Mouse (Mus musculus) thymus, postnatal 36 days (tissue): ENCODE data around the gene Srgn.
"Not testable (repeated sequence)": the region's sequence is repeated elsewhere in the genome, so short reads cannot be mapped to it uniquely, and the experiment has no call there.

Source experiments
- DNase-seq, 2 experiments: peaks; one replicate each; pipeline ENCODE4 v3.0.0; 2022; ENCODE audit warnings: mixed read lengths in 2 of 2

The Srgn gene

DNA sequence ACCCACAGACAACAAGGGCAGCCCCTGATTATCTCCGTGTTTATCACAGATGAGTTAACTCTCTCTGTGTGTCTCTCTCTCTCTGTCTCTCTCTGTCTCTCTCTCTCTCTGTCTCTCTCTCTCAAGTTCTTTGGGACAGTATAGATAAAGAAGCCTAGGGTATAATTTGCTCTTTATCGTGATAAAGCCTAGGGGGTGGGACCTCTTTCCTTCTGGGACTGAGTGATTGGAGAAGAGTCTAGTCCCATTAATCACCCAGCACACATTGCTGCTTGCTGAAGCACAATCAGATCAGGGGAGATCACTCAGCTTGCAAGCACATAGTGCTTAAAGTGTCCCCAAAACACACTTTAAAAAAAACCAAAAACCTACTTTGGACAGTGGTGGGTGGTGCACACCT, 6.3 kb downstream of the Srgn start:
- no peak for DNase-seq

DNA sequence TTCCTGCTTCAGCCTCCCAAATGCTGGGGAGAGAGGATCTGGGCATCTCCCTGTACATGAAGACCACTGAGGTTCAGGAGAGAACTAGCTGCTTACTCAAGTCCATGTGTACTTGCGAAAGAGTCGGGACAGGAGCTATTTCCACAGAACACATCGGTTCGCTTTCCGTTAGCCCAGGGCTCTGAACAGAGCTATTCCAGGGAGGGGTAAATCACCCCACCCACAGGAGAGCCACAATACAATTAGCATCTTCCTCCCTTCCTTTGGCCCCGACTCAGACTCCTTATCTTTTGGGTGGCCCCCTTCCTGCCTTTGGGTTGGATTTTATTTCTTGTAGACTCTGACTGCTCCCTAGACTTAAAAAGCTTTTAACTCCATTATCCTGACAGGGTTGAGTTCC, 9.7 kb downstream of the Srgn start:
- DNase-seq = no peak

DNA sequence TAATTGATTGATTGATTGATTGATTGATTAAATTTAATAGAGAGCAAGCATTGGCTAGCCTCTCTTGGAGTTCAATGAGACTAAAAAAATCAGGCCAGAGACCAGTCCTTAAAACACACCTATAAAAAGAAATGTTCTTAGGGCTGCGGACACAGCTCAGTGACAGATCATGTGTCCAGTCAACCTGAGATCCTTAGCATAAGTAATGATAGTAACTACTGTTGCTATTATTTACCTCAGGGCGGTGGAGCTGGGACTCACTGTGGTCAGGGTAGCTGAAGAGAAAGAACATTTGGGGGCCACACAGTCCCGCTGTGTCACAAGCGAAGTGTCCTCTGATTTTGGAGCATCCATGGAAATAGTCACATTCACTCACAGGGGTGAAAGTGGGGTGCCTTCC, 14.4 kb downstream of the Srgn start:
- no peak for DNase-seq

DNA sequence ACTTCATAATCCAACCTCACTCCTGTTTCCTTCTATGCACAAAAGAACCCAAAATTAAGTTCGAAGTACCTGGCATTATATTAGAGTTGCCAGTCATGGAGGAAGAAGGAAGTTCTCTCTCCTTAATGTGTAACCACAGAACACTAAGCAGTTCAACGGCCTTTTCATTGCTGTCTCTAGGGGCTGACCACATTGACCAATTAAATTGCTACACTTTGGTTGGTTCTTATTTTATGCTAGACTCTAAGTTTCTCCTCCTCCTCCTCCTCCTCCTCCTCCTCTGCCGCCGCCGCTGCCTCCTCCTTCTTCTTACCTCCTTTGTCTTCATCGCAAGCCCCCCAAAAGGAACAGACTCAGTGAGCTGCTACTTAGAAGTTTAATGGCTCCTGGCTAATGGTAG, 15.7 kb downstream of the Srgn start:
- DNase-seq = no peak

DNA sequence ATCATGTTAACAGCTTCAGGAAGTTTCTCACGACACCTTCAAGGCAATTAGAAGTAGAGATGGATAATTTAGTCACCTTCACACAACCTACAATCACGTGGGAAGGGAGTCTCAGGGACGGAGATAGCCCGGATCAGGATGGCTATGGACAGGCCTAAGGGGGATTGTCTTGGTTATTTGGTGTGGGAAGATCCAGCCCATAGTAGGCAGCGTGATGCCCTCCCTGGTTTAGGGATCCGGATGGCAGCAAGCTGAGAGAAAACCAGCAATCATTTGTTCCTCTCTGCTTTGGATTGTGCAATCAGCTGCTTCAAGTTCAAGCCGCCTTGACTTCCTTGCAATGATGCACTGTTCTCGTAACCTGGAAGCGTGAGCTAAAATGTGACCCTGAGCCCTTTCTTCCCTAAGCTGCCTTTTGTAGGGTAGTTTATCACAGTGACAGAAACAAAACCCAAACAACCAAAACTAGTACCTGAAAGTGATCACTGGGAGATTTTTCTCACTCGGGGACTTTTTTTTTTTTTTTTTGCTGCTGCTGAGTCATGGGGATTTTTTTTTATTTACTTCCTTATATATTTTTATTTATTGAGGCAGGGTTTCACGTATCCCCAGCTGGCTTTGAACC, 18.1 kb downstream of the Srgn start:
- DNase-seq = no peak

DNA sequence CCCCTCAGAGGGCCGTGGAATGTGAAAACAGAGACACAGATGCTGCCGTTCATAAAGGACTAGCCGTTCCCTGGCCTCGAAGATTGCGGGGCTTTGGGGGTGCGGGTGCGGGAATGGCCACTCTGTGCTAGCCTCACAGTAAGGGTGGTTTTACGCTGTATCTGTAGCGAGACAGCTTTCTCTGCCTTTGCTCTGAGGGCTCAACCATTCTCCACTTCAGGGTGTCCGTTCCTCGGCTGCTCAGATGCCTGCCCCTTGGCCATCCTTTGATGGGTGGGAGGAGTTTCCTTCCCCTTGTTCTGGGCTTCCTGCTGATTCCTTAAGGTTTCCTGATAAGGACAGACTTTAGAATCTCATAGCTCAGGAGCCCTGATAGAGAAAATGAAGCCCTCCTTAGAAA, 18.8 kb downstream of the Srgn start:
- peak in 1 of 2 experiments; percentile 24 for DNase-seq

DNA sequence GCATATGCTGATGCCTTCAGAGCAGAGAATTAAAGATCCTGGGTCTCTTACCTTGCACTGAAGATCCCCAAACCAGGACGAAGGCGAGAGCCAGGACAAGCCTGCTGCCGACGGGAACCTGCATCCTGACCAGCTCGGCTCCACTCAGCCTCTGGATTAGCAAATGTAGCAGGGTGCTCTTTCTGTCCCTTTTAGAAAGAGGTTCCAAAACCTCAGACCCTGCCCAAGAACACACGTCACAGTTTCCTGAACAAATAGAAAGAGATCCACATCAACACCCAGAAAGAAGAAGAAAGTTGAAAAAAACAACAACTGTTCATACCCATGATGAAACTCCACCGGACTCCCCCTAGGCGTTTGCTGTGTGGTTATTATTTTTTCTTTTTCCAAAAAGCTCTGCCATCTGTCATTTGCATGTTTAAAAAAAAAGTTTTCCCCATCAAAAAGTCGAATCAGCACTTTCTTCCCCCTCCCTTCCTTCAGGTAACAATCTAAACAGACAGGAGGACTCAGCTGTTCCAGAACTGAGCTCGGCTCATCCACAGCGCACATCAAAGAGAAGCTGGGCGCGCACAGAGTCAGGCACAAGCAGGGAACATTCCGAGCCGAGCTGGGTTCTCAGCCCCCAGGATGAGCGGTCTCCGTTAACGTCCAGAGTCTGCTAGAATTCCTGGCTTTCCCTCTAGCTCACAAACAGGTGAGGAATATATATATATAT, 19.5 kb downstream of the Srgn start:
- DNase-seq = peak; percentile 59

DNA sequence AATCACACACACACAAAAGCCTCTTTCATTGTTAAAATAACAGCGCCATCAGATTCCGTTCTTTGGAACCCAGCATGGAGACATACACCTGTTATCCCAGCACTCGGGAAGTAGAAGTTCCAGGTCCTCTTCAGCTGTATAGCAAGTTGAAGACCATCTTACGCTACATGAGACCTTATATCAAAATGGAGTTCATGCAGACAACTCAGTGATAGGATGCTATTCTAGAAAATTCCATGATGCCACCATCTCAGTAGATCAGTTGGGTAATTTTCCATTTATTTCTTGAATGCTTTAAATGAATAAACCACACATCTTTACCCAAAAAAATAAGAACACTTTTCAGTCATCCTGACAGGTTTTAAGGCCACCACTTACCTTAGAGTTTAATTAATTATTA, 20.2 kb downstream of the Srgn start:
- DNase-seq = no peak

DNA sequence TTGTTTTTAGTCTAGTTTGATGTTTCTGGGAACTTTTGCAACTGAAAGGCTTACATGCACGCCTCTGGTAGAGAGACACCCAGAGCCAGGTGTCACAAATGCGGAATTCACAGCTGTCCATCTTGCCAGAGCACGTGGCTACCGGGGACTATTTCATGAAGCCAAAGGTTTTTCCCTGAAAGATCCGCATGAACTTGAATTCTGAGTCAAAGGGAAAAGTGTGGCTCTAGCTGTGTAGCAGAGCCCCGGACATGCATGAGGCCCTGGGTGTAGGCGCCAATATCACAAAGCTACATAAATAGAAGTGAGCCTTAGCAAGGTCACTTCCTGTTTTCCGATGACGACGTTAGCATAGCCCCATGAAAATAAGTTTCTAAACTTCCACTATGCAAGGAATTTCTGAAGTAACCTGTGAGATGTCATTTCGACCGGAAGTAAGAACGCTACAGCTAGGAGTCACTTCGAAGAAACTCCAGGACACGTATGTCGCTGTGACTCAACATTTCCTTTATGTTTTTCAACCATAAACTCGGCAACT, 21.2 kb downstream of the Srgn start:
- DNase-seq = peak; percentile 39 to 40

DNA sequence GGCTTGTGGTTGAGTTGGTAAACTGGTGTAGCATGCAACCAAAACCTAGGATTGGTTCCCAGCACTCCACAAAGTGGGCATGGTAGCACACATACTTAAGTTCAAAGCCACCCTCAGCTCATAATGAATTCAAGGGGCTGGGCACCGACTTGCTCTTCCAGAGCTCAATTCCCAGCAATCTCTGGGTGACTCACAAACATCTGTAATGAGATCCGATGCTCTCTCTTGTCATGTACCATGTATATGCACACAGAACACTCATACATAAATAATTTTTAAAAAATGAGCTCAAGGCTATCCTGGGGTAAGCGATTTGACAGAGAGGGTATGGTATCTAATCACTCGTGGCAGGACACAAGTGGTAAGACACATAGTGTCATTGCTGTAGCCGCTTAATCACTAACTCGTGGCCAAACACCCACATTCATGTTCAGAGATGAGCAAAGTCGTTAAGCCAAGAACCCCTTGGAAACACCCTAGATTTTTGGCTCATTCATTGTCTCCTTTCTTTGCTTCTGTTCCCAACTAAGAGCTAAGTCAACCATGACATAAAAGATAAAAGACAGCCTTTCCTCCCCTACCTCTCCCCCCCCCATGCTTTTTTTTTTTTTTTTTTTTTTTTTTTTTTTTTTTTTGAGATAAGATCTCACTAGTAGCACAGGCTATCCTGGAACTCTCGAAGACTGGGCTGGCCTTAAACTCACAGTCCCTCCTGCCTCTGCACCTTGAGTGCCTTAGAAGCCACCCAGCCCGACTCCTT, 21.8 kb downstream of the Srgn start:
- no peak for DNase-seq

DNA sequence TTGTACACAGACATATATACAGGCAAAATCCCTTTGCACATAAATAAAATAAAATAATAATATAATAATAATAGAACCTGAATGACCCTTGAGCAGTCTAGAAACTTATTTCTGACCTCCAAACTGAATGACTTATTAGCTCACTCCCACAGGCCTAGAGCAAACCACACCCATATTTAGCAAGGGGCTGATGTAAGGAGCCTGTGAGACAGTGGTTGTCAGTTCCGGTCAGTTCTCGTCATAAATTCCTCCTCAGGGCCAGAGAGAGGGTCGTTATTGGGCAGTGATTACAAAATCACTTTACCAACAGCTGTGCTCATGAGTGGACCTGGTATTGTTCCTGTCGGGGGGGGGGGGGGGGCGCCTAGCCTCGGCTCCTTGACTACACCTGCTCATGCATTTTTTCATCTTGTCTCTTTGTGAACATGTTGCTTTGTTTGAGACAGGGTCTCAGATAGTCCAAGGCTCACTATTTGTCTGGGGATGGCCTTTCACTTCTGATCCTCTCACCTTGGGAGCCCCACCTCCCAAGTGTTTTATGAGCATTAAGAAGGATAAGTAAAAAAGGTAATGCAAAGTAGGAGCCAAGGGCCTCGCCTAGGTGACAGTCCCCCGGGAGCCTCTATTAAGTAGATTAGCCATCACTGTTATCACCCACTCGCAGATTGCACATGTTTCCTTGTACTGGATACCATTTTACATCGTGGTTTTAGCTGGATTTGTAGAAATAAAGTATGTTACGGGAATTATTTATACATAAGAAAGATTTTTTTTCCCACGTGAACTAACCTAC, 23.2 kb downstream of the Srgn start:
- no peak for DNase-seq

DNA sequence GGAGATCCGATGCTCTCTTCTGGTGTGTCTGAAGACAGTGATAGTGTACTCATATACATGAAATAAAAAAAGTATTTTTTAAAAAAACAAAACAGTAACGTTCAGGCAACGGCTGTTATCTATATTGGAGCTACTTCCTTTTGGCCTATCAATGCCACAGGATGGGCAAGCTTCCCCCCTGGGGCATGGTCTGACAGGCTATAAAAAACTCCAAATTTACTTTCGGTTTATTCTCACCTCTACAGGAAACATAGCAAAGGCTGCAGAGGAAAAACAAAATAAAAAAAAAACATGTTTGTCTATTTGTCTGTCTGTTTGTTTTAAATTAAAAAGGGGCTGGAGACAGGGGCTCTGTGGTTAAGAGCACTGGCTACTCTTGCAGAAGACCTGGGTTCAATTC, 23.9 kb downstream of the Srgn start:
- peak in 1 of 2 experiments; percentile 31 for DNase-seq

DNA sequence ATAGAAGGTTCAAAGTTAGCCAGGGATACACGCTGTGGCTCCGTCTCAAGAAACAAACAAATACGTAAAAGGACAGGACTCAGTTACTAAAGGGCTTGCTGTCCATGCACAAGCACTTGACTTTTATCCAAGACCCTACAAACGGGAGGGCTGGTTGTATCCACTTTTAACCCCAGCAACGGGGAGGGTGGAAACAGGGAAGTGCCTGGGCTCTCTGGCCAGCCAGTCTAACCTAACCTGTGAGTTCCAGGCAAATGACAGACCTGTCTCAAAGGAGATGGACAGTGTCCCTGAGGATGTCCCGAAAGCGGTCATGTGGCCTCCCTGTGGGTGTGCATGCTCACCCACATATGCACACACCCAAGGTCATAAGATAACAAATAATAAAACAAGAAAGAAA, 25.3 kb downstream of the Srgn start:
- DNase-seq = no peak

DNA sequence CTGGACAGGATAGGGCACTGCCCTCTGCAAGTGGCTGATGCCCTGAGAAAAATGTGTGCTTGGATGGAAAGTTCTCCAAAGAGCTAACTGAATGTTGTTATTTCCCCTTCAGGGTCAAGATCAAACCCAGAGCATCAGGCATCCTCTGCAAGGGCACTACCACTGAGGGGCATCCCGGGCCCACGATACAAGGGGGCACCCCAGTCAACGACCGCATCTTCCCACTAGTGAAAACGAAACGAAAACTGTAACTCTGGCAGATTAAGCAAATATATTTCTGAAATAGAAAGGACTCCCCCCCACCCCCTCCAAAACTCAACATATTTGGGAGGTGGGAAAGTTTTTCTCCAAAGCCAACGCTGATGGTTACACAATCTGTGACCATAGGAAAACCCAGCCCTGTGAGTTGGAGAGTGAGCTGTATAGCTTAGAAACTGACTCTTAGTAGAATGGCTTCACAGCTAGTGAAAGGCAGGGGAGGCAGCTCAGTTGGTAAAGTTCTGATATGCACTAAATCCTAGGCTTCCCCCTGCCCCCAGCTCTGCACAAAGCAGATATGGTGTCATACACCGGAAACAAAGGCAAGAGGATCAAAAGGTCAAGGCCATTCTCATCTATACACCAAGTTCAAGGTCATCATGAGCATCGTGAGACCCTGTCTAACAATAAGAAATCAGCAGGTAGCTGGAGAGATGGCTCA, 26.2 kb downstream of the Srgn start:
- DNase-seq = peak; percentile 48 to 51

DNA sequence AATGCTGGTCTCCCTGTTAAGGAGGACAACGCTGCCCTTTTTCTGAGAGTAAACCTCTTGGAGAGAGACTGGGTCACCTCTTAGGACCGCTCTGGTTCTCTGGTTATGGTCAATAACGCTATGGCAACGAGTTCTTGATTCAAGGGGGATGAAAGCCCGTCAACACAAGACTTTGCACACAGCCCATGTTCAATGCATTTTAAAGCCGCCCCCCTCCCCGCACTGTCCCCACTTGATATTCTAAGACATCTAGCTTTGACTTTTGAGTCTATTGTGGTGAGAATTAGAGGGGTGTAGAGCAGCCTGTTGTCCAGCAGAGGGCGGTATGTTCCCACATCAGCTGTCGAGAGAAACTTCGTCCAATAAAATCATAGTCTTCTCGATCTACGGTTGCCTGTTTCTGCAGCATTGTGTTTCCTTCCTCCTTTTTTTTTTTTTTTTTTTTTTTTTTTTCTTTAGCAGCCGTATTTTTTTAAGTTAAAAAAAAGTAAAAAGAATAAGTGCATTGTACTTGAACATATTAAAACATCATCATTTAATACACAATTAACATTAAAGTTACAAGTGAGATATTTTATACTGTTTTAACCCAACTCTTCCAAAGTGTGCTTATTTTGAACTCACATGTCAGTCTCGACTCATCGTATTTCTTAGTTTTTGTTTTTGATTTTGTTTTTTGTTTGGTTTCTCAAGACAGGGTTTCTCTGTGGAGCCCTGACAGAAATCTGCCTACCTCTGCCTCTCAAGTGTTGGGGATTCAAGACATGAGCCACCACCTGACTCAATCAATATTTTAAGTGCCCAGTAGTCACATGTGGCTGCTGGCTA, 26.9 kb downstream of the Srgn start:
- DNase-seq = peak; percentile 63 to 72

DNA sequence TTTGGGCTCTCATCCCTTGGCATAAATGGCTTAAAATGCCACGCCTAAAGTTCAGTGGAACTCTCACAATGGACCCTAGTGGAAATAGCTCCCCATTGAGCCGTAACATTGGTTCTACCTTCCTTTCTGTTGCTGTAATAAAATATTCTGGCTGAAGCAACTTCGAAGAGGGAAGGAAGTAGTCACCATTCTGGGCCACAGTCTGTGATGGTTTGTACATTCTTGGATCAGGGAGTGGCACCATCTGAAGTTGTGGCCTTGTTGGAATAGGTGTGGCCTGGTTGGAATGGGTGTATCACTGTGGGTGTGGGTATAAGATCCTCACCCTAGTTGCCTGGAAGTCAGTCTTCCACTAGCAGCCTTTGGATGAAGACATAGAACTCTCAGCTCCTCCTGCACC, 35.6 kb downstream of the Srgn start:
- not testable (repeated sequence) for DNase-seq

DNA sequence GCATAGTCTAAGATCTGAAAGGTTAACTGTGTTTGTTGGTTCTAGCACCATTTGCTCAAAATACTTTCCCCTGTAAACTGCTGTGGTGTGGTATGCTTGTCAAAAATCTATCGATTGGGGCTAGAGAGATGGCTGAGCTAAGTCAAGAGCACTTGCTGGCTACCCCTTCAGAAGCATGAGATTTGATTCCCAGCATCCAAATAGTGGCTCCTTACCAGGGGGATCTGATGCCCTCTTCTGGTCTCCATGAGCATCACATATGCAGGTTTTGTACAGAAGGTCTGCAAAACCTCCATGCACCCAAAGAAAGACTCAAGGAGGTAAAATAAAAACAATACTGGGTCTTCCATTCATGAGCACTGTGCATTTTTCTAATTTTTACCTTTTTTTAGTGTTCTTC, 39.0 kb downstream of the Srgn start:
- DNase-seq = no peak

DNA sequence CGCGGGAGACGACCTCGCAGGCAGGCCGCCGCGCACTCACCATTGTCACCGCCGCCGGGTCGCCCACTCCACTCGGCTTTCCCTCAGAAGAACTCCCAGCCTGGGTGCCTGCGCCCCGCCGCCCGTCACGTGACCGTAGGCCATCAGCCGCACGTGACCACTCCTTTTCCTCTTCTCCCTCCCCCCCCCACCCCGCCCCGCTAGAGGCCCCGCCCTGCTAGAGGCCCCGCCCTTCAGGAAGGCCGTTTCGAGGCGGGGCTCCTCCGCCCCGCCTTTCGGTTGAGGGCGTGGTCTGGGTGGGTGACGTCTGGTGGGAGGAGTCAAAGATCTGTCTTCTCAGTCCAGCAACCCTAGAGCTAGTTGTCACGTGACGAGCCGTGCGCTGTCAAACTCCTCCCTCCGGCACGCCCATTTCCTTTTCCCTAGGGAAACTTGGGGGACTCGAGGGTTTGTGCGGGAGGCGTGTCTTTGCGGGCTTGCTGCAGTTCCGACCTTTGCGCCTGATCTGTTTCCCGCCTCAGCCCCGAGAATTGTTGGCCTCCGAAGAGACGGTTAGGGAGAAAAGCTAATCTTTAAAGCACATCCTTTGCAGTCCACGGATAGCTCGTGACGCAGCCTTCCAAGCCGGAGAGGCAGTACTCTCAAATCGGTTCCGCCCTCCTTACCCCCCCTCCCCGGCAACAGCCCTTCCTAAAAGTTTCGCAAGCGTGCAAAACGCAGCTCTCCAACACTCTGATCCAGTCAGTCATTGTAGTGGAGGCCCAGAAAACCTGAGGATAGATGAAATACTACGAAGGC, 40.4 kb downstream of the Srgn start, which contains the start of gene Vps26a:
TSS of gene Vps26a (minus strand) at position 188 of the 798 bp plus-strand sequence.
- peak; percentile 98 to 99 for DNase-seq

DNA sequence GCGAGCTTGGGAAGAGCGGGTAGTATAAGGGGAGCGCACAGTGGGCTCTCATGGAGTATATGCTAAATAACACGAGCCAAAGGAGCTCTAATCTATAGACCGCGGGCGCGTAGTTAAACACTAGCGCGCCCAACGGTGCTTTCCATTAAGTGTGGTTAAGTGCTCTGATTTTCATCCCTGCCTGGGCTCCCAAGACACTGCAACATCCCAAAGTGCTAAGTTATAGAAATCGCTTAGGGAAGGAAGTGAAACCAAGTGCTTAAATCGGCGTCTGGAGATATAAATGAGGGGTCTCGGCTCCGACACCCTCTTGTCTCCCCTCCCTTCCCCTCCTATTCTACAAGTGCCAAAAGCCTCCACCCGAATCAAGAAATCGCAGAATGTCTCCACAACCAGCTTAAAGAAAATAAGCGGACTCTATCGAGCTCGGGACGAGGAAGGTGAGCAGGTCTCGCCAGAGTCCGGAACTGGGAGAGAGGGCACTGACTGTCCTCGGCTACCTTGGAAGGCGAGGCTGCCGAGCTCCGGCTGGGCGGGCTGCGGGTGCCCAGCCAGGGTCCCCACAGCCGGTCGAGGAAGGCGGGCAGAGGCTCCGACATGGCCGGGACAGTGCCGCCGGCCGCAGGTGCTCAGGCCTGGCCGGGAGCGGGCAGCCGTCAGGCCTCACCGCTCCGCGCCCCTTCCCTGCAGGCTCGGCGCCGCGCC, 41.2 kb downstream of the Srgn start:
- DNase-seq = peak in 1 of 2 experiments; percentile 25
